Mouse (Mus musculus) thymus, adult 2 months (tissue): ENCODE data around the gene Klf5.

ENCODE experiments used
- CTCF ChIP-seq: fragments of 200-500 bp; IDR thresholded peaks from 2 replicates; pipeline ENCODE4 v1.5.1; 2012; ENCODE audit warnings: mild to moderate bottlenecking, control low read depth, low read length, moderate library complexity, borderline replicate concordance; ENCODE audit not compliant: control insufficient read depth, poor library complexity, insufficient read depth; ENCODE audit errors: extremely low read depth
- POLR2A ChIP-seq: fragments of 200-500 bp; IDR thresholded peaks from 2 replicates; pipeline ENCODE4 v1.6.1; 2012; ENCODE audit warnings: mild to moderate bottlenecking, low read length, control low read depth, moderate library complexity; ENCODE audit not compliant: control insufficient read depth, poor library complexity, insufficient read depth; ENCODE audit errors: extremely low read depth

DNA sequence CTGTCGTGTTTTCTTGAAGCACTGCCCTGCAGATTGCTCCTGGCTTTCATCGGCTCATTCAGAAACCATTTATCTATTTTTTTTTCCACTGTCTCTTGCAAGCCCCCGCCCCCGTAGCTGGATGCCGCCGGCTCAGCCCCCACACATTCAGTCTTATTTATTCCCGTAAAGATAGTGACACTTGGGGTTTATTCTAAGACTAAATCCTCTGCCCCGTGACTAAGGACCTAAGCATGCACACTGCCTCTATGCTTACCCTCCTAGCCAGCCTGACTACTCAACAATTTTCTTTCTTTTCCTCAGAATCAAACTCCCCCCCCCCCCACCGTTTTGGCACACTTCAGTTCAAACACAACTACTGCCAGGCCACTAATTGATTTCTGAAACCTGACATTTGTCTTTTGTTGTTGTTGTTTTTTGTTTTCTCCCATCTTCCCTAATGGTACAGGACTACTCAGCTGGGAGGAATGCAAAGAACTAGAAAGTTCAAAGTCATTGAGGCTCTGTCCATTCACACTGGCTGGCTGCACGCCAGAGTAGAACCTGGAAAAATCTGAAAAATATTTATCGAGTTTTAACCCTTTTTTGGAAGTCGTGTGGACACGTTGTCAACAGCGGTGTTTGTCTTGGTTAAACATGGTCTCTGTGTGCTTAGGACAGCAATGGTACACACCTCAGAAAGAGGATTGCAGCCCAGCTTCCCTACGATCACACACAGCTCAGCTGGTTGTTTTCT, 2.7 kb upstream of the Klf5 start:
- TF ChIP-seq POLR2A (no peak), CTCF (no peak)
